Comparison of ENCODE assay signal across 8 mouse cellular contexts in the genomic region with DNA sequence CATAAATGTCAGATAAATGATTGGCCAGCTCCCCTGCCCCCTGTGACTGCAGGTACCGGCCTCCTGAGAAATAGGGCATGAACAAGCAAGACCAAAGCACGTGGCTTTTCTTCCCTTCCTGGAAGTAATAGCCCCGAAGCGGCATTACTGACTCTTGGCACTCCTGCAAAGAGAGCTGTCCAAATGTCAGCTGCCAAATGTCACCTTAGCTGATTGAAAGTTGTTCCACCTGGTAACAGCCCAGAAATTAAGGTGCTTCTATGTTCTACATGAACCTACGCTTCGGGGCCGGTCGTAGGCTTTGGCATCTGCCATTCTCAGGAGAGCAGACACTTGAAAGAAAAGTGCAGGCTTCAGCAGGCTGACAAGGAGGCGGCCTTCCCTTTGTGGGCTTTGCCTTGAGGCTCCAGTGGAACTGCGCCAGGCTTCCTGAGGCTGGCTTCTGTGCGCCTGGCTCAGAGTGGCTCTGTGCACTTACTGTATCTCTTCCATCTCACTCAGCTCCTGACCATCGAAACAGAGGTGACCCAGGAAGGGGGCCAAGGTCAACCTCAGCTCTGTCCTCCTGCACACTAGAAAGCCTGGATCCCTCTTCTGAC. TPM values are rescaled to one million over a fixed set of nuclear protein-coding genes. Genes with fewer than 3 reads are reported as not detected.
DNase-seq lines count a peak whose midpoint lies in the region; ATAC-seq and TF ChIP-seq lines count a peak whose summit lies in the region.

No protein-coding gene starts in this region.

- H3K4me1 ChIP-seq in kidney, embryonic 15.5 days: no peaks in the 10 kb centered on the region
- H3K4me1 ChIP-seq in thymus, adult 2 months (replicated peaks; ENCODE audit: control insufficient read depth, insufficient read depth, low read length): peaks cover 4% of the 10 kb centered on the region

- no peaks in the 10 kb centered on the region for H3K27me3 ChIP-seq in kidney, embryonic 15.5 days
- H3K27me3 ChIP-seq in thymus, adult 2 months (ENCODE audit: control insufficient read depth, insufficient read depth, low read length): no peaks in the 10 kb centered on the region

- TF ChIP-seq CTCF in thymus, adult 2 months (IDR thresholded peaks at IDR 0.05; ENCODE audit: borderline replicate concordance, control insufficient read depth, extremely low read depth, insufficient read depth, low read length, poor library complexity): no peak

- no peak overlapping the region for H3K4me3 ChIP-seq in kidney, embryonic 15.5 days (replicated peaks)
- H3K4me3 ChIP-seq in thymus, adult 2 months (ENCODE audit: control insufficient read depth, insufficient read depth, low read length): no peak overlapping the region

- no peak overlapping the region for H3K4me2 ChIP-seq in kidney, embryonic 15.5 days

- H3K36me3 ChIP-seq in kidney, embryonic 15.5 days: no peaks in the 10 kb centered on the region
- H3K36me3 ChIP-seq in thymus, adult 2 months (ENCODE audit: control insufficient read depth, insufficient read depth, low read length): no peaks in the 10 kb centered on the region

- no peak overlapping the region for H3K9ac ChIP-seq in kidney, embryonic 15.5 days

- DNase-seq in kidney, adult 8-10 months: peak; percentile 9 to 43
- peak; percentile 74 for DNase-seq in adrenal gland, postnatal 25 days
- DNase-seq in cerebellum, postnatal 10 days: peak; percentile 93 to 94
- peak; percentile 27 to 47 for DNase-seq in lung, adult 18-20 months
- DNase-seq in thymus, adult 2 months: no peak
- no peak for DNase-seq in right cerebral cortex, postnatal 25 days
- DNase-seq in urinary bladder, postnatal 10 days (ENCODE audit: low spot score): no peak

- no peak for ATAC-seq in kidney, embryonic 15.5 days (replicated peaks; ENCODE audit: low FRiP score)

- WGBS in kidney, embryonic 15.5 days: 66% methylated on average over 12 of the region's 12 CpGs
- 76% methylated on average over 12 of the region's 12 CpGs for WGBS in thymus, adult 2 months

- no peak overlapping the region for H3K27ac ChIP-seq in kidney, embryonic 15.5 days
- H3K27ac ChIP-seq in thymus, adult 2 months (ENCODE audit: control insufficient read depth, insufficient read depth, low read length): no peak overlapping the region

- TF ChIP-seq POLR2A in thymus, adult 2 months (IDR thresholded peaks at IDR 0.05; ENCODE audit: control insufficient read depth, extremely low read depth, insufficient read depth, low read length, poor library complexity): no peak

- H3K9me3 ChIP-seq in kidney, embryonic 15.5 days (replicated peaks): no peaks in the 10 kb centered on the region

RNA-seq across cellular contexts. Expression of gene Kdm8, which starts 16.9 kb away (rescaled TPM):
- polyA plus RNA-seq in kidney, embryonic 15.5 days (2015; fragmentation: Nextera tagmentation; extraction: Ambion mirVana): 11.8 and 13.7 TPM in 2 replicates
- 4.9 and 6.3 TPM in 2 replicates for total RNA-seq in adrenal gland, postnatal 25 days (2021)
- 12.5 and 14.2 TPM in 2 replicates for polyA plus RNA-seq in thymus, adult 2 months (2012; rRNA removed)

Comparison
In these comparisons a context has a peak if more than half of its experiments do, and no peak if none do; other contexts are left out.
1. DNase-seq: peak in kidney, adult 8-10 months (2 of 2), adrenal gland, postnatal 25 days (single experiment), cerebellum, postnatal 10 days (2 of 2) and lung, adult 18-20 months (2 of 2); none in thymus, adult 2 months (single experiment), right cerebral cortex, postnatal 25 days (single experiment) and urinary bladder, postnatal 10 days (single experiment).